Mouse (Mus musculus) left cerebral cortex, adult 9 months (tissue): ENCODE results near the gene Eif3l.
A peak's percentile ranks its signal among the peaks of the same experiment; 100 is the strongest.

Experiments used
- DNase-seq, 2 experiments: peaks; one replicate each; pipeline ENCODE4 v3.0.0; 2022; ENCODE audit warnings: low spot score in 2 of 2

Gene Eif3l

DNA sequence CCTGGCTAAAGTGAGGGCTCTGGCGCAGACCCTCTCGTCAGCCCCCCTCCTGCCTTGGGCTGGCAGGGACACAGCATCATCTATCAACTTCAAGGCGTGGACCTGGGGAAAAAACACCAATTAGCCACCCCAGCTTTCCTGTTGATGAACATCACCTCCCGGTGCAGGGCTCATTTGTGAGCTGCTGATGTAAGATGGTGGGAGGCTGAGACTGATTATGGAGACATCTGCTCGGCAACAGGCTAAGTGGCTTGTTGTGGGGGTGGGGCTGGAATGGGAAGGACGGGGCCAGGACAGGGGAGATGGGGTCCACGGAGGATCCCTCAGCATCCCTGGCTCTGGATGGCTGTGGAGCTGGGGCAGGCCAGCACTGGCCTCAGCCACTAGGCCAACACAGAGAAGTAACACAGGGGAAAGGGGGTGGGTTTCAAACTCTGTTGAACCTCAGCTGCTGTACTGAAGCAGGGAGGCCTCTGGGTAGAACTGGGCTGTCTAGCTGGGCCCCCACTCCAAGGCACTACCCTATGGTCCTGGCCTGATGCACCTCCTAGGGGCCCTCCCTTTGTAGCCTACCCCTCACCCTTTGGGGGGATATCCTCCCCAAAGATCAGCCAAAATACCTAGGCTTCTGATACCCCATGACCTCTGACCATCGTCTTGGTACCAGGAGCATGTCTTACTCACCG, 24.7 kb upstream of the Eif3l start:
- DNase-seq, result no peak

DNA sequence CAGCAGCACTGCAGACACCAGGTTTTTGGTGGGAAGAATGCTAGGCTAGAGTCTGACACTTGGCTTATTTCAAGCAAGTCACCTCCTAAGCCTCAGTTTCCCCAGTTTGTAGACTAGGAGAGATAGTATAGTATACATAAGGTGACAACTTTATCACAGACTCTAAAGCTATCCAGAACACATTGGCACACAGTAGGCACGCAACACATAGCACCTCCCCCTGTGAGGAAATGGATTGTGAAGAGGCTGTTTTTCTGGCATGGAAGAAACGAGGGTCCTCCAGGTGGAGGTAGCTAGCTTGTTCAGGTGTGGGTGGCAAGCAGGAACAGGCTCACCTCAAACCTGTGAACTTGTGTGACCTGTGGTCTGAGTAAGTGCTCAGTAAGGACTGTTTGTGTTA, 24.0 kb upstream of the Eif3l start:
- DNase-seq, result no peak

DNA sequence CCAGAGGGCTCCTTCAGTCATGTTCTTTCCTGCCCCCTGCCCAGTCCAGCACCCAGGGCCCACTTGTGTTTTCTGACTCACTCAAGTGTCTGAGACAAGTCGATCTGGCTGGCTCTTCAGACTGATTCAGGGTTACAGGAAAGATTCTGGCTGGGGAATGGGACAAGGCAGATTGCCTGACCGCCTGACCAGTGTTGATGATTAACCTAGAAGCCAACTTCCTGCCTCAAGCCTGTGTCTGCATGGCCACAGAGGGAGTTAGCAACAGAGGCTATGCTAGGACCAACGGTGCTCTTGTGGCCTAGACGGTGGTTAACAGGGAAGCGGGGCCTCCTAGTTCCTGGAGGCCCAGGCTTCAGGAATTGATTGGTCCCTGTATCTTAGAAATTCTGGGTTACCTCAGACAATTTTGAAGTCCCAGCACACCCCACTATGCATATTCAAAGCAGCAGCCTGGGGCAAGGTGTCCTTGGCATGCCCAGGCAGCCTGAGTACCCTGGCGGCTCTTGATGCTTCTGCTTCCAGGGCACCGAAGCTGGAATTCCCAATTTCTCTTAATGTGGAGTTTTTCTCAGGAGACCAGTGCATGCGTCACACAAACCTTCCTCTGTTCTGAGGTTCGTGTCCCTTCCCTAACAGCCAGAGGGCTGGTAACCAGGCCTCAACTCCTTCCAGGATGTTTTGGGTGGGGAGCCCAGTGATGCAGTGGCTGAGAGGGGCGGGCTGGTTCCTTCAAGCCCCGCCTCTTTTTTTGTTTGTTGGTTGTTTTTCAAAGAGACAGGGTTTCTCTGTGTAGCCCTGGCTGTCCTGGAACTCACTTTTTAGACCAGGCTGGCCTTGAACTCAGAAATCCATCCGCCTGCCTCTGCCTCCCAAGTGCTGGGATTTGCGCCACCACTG, 23.3 kb upstream of the Eif3l start:
- DNase-seq, result no peak

DNA sequence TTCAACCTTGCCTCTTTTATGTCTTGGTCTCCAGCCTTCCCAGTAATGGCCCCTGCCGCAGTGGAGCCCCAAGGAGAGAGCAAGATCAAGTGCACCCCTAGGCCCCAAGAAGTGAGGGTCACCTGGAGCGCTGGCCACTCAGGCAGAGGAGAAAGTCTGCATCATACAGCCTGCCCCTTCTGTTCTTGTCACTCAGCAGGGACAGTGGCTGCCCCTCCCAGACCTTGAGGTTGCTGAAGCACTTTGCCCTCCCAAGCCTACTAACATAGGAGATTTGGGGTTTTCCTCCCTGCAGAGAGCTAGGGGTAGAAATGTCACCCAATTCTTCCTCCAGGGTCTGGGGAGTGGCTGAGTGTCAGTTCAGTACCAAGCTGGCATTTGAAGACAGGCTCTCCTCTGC, 22.6 kb upstream of the Eif3l start:
- no peak for DNase-seq

DNA sequence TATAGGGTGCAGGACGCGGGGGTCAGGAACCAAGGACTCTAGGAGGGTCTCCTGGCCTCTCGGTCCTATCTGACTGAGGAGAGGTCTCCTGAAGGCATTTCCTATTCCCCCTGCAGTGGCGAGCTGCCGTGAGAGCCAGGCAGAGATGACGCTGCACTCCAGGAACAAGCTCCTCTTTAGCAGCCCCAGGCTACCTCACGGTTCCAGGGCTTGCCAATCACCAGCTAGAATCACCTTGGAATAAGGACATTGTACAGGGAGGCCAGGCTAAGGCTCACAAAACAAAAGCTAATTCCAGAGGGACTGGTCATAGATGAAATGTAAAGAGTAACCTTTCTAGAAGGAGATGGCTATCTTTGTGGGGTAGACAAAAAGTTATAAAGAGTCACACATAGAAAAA, 18.4 kb upstream of the Eif3l start:
- DNase-seq, result no peak

DNA sequence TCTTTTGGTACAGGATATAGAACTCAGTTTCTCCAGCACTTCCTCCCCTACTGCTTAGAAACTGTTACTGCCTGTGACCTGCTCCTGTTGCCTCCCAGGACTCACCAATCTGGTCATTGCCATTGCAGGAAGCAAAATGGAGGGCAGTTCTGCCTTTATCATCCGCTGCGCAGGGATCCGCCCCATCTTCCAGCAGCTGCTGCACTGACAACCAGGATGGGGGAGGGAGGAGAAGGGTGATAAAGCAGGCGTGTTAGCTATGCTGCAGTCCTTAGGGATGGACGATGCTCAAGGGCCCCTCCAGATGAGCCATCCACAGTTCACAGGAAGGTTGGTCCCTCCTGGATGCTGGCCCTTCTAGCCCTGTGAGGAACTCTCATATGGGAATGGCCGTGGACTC, 17.1 kb upstream of the Eif3l start:
- no peak for DNase-seq

DNA sequence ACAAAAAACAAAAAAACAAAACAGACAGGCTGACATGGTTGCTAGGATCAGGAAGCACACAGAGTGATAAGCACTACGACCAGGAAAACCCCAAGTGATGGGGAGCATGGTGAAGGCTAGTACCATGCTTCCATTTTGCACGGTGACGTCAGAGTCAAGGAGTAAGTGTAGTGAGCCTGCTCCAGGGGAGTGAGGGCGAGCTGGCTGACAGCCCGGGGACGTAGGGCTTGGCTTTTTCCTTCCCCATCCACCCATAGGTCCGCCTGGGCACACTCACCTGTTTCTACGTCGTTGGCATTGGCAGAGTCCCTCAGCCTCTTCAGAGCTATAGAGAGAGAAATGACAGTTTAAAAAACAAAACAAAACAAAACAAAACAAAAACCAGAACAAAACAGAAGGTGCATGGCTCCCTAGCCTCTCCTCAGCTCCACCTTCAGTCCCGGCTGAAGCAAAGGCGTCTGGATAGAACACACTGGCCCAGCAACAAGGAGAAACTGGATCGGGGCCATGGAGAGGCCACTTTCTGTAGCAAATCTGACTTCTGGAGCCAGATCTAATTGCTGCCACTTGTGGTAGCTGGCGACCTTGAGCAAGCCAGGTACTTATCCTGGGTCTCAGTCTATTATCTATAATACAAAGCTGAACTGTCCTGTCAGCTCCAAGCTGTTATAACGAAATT, 14.0 kb upstream of the Eif3l start:
- no peak for DNase-seq

DNA sequence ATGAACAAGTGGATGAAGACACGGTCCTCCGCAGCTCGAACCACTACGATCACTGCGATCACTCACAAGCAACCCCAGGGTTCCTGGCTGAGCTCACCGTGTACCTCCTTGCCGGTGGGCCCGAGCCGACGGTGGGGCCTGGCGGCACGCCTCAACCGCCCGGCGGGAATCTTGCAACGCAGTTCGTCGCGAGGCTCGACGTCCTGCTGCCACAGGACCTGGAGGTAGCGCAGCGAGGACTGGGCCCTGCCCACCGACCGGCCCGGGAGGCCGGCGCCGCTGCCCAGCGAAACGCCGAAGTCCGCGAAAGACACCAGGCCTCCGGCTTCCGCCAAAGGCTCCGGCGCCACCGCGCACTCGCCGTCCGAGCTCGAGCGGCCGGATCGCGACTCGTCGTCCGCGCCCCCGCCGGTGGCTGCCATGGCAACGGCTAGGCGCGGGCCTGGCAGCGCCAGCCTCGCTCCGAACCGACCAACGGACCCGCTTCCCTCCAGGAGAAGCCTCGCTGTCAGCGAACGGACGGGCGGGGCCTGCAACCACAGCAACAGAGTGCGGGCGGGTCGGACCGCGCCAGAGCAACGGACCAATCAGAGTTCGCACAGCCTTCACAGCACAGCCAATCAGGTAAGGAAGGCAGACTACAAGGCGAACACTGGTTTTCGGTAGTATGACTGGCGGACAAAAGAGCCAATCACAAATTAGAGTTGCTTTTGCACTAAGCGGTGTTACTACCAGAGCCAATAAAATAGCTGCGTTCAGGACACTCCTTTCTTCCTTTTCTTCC, 12.4 kb upstream of the Eif3l start, which contains the start of gene Ankrd54:
Gene Ankrd54, minus strand, starts transcription at position 518 of the 784 bp plus-strand sequence.
- DNase-seq, result peak; percentile 99 to 100

DNA sequence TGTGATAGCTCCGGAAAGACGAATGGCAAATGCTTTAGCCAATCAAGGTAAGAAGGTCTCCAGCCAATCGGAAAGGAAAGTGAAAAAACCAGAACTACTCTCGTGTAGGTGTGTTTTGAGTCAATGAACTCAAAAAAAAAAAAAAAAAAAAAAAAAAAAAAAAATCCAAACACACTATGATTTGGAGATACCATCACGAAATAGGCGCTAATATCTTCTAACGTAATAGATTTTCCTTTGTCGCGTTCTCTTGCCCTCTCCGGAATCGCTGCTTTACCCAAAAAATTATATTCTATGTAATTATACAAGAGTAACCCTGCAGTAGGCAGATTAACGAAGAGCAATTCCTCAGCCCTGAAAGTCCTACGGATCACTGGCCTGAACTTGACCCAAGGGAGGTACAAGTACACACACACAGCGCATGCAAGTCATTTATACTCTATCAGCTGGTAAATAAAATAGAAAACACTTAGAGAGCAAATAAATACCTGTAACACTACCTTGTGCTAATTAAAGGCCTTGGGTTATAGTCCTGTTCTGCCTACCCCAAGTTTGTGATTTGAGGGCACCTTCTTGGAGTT, 11.7 kb upstream of the Eif3l start:
- DNase-seq, result no peak

DNA sequence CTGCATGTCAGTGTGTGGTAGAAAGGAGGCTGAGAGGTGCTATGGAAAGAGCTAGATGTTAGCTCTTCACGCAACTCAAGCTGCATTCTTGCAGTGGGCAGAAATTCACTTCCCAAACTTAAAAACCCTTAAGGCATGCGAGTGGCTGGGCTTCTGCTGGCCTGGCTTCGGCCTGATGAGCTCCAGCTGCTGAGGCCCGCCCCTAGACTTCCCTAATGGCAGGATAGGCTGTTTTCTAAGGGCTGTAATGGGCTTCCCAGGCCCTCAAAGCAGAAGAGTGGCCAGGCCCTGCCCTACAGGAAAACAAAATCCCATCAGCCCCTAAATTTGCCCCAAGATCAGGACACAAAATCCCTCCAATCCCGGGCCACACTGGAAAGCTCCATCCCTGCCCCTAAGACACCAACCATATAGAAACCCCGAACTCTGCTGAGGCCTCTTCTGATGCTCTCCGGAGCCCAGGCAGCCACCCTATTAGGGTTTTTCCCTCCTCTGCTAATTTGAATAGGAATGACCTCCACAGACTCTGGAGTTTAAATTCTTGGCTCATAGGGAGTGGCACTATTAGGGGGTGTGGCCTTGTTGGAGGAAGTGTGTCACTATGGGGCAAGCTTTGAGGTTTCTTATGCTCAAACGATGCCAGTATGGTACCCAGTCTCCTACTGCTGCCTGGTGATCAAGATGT, 9.8 kb upstream of the Eif3l start:
- no peak for DNase-seq

DNA sequence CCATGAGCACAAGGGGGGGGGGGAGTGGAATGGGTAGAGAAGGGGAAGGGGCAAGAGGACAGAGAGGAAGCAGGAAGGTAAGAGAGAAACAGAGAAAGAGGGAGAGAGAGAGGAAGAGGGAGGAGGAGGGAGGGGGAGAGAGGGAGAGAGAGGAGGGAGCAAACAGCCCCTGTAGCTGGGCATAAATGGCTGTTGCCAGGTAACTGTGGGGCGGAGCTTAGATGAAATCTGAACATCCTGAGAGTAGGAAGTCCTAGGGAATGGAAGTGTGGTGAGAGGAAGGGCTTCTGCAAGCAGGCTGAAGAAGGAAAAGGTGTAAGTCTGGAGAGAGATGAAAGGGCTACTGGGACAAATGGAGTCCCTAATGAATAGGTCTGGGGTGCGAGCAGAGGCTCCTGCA, 8.7 kb upstream of the Eif3l start:
- DNase-seq, result no peak

DNA sequence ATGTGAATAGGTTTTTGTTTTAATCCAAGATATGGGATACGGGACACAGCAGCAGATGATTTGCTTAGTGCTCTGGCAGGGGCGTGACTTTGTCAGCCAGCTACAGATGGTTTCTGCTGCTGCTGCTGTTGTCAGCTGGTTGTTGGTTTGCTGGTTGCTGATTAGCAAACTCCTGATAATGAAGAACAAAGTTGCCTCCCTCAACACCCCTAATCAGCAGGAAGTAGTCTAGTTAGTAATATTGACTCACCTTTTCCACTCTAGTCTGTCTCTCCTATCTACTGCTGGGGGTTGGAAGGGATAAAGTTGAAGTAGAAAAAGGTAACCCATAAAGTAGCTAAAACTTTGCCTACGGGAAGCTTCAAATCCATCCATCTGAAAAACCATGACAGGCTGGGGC, 7.3 kb upstream of the Eif3l start:
- no peak for DNase-seq

DNA sequence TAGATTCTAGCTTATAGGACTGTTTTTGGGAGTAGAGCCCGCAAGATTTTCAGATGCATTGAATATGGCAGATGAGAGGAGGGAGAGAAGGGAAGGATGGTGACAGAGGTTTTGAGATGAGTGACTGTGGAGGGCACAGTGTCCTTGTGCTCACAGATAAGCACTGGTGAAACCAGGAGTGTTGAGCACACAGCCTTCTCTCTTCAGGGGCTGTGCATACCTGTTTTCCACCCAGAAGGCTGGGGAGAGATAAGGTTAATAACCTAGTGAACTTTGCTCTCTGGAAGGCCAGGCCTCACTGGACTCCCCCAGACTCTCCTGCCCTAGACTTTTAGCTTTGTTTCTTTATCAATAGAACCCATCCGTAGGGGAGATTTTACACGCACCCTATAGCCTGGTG, 6.6 kb upstream of the Eif3l start:
- no peak for DNase-seq

DNA sequence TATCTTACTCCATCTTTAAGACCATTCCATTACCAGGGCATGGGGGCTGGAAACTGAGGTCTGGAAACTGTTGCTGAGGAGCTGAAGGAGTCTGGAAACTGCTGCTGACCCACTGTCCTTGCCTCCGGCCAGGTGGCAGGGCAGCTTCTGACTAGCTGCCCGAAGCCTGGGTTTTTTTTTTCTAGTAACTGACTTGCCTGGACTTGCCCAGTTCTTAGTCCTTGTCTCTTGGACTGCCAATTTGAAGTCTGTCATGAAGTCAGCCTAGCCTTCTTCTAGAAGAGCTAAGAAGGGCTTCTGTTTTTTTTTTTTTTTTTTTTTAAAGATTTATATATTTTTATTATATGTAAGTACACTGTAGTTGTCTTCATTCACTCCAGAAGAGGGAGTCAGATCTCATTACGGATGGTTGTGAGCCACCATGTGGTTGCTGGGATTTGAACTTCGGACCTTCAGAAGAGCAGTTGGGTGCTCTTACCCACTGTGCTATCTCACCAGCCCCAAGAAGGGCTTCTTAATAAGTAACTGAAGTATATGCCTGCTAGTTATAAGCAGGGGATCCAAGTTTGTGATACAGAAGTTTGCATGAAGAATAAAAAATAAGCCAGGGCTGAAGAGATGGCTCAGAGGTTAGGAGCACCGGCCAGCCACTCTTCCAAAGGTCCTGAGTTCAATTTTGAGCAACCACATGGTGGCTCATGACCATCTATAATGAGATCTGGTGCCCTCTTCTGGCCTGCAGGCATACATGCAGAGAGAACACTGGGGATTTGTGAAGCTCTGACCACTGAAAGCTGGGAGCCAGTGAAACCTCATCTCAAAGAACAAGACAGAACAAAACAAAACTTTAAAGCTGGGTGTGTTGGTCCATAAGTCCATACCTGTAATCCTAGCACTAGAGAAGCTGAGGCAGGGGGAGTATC, 3.6 kb upstream of the Eif3l start:
- peak in 1 of 2 experiments; percentile 34 for DNase-seq

DNA sequence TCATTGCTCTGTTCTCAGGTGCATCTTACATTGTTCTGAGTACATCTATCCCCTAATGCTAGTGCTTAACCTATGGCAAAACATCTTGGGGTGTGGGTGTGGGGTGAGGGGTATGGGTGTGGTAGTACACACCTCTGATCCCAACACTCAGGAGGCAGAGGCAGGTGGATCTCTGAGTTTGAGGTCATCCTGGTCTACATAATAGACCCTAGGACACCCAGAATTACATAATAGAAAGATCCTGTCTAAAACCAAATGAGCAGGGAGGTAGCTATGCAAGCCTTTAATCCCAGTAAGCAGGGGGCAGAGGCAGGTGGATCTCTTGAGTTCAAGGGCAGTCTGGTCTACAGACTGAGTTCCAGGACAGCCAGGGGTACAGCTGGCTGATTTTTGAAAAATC, 1.2 kb upstream of the Eif3l start:
- DNase-seq, result no peak

DNA sequence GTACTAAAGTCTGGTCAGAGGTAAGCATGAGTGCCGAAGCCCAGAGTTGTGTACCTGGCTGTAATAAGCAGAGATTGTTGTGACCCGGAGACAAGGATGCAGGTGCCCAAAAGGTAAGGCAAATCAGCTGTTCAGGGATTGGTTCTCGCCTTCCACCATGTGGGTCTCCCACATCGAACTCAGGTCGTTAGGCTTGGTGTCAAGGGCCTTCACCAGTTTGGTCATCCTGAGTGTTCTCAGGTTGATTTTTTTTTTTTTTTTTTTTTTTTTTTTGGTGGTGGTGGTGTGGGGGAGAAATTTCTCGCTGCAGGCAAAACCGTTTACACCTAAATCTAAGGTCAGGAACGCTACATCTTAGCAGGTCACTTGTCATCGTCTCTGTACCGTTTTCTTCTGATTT, 533 bp upstream of the Eif3l start:
- DNase-seq, result no peak

DNA sequence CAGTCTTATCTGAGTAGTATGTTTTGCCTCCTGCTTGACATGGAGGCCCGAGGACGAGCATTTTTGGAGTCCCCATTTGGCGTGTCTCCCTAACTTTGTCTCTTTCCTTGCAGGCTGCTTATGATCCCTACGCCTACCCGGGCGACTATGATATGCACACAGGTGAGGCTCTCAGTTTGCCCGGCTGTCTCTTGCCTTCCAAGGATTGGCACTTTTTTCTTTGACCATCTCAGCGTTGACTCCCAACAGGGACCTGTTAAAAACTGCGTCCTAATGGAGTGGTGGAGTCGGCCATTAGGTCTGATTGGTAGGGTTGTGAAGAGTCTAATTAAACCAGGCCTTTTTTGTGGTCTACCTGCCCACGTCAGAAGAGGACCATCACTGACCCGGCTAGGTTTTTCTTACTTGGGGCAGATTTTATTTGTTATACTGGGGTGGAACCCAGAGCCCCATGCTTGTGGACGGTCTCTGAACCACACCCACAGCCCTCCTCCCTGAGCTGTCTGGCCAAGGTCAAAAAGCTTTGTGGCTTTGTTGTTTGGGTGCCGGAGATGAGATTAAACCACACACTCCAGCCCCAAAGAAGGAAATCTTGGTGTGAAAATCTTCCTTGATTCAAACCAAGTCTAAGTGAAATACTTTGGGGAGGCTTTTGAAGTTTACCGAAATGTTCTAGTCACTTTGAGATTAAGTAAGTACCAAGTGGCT, 833 bp downstream of the Eif3l start:
- no peak for DNase-seq

DNA sequence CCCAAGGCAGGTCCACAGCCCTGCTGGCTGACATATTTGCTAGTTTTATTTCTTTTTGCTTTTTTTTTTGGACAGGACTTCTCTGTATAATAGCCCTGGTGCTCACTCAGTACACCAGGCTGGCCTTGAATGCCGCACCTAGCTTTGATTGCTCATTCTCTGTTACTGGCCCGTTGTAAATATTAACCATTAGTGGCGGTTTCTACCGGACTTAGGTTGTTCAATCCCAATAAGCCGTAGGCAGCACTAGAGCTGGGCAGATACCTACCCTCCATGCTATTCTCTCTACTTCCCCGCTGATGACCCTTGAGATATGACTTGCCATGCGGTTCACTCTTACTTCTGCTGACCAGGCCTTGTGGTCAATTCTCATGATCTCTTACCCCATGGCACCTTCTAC, 4.6 kb downstream of the Eif3l start:
- no peak for DNase-seq

DNA sequence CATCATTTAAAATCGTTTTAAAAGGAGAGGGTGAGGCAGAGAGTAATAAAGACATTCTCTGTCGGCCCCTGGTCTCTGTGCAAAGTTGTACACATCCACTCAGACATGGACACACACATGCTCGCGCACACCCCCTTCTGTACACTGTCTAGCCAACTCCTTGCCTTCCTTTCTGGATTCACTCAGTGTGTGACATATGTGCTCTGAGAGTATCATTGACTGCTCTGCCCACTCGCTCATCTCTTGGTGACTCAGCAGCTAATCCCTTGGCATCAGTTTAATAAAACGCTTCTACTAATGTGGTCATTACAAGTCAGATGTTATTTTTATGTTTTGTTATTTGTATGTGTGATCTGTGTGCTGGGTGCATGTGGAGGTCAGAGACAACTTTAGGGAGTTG, 17.3 kb downstream of the Eif3l start:
- DNase-seq, result no peak
